Mouse (Mus musculus) retina, adult 2 months (tissue): ENCODE measurements around the gene Fbxw16.
"Not testable (repeated sequence)": the region's sequence is repeated elsewhere in the genome, so short reads cannot be mapped to it uniquely, and the experiment has no call there.

Source experiments
- DNase-seq: peaks from one replicate; pipeline ENCODE4 v3.0.0-alpha.2; 2012; ENCODE audit warnings: low read depth, low spot score

The Fbxw16 gene

GRCm38 (mm10) chr9:109449040-109449439, at the start of gene Fbxw16:
Fbxw16 (minus strand) TSS chr9:109449140.
- DNase-seq, result no peak

- not testable (repeated sequence) for DNase-seq
Measured at GRCm38 (mm10) chr9:109495775-109496174, 46.8 kb upstream of the Fbxw16 start, which contains the start of gene Fbxw19. Fbxw19 (minus strand) TSS chr9:109495875.

GRCm38 (mm10) chr9:109432956-109433355, 16.0 kb downstream of the Fbxw16 start:
- no peak for DNase-seq

- not testable (repeated sequence) for DNase-seq
Measured at GRCm38 (mm10) chr9:109404196-109404595, 44.7 kb downstream of the Fbxw16 start, which contains the start of gene Fbxw22. Fbxw22 (minus strand) TSS chr9:109404296.
